In the genomic region with DNA sequence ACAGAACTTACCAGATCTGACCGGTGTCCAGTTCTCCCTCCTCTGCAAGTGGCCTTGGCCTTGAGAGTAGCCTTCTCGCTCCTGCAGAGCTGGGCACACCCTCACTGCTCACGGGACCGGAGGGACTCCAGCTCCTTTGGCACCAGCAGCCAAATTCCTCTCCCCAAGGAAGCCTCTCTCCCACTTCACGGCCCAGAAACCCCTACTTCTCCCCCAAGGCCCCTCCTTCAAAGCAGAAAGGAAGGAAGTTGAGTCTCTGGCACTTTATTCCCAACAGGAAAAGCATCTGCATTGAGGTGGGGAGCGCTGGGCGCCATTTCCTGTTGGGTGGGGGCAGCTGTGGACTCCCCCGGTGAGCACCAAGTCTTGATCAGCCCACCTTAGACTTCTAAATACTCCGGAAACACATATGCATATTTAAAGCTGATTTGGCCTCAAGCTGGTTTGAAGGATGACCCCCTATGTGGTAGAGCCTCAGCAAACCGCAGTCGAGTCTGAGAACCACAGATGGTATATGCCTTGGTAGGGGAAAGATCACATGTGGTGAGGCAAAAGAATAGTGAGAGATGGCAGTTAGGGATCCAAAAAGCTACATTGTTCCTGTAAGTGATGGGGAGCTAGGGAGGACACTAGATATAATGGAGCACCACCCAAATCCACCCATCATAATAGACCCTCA, we compare ENCODE assay signal across 8 mouse cellular contexts. TPM values are rescaled to one million over a fixed set of nuclear protein-coding genes. Genes with fewer than 3 reads are reported as not detected.
DNase-seq lines count a peak whose midpoint lies in the region; ATAC-seq and TF ChIP-seq lines count a peak whose summit lies in the region.

Exoc3l (minus strand) TSS at position 207 of the 679 bp plus-strand sequence.

- peaks cover 55% of the 10 kb centered on the region for H3K4me1 ChIP-seq in erythroblast, embryonic 14.5 days (ENCODE audit: control insufficient read depth)
- H3K4me1 ChIP-seq in heart, embryonic 15.5 days (replicated peaks): peaks cover 23% of the 10 kb centered on the region
- H3K4me1 ChIP-seq in limb, embryonic 14.5 days (ENCODE audit: control insufficient read depth, insufficient read depth, low read length): peaks cover 15% of the 10 kb centered on the region
- peaks cover 24% of the 10 kb centered on the region for H3K4me1 ChIP-seq in neural tube, embryonic 13.5 days (replicated peaks)

- peak within 1 kb of the TSS; percentile 83 for H3K27ac ChIP-seq in heart, embryonic 15.5 days
- H3K27ac ChIP-seq in limb, embryonic 14.5 days (replicated peaks; ENCODE audit: low read depth, low read length): no peak within 1 kb of the TSS
- peak within 1 kb of the TSS; percentile 65 for H3K27ac ChIP-seq in neural tube, embryonic 13.5 days (replicated peaks)

- WGBS in heart, embryonic 15.5 days: 41% methylated on average over 11 of the region's 11 CpGs
- 61% methylated on average over 11 of the region's 11 CpGs for WGBS in limb, embryonic 14.5 days
- WGBS in neural tube, embryonic 13.5 days: 67% methylated on average over 11 of the region's 11 CpGs

- H3K4me3 ChIP-seq in erythroblast, embryonic 14.5 days (replicated peaks): peak within 1 kb of the TSS; percentile 67
- peak within 1 kb of the TSS; percentile 99 for H3K4me3 ChIP-seq in heart, embryonic 15.5 days
- peak within 1 kb of the TSS; percentile 91 for H3K4me3 ChIP-seq in limb, embryonic 14.5 days (replicated peaks; ENCODE audit: low read length)
- H3K4me3 ChIP-seq in neural tube, embryonic 13.5 days: peak within 1 kb of the TSS; percentile 98

- peak within 1 kb of the TSS; percentile 86 for H3K4me2 ChIP-seq in heart, embryonic 15.5 days
- H3K4me2 ChIP-seq in limb, embryonic 14.5 days (replicated peaks; ENCODE audit: low read depth, low read length, severe bottlenecking): peak within 1 kb of the TSS; percentile 91
- peak within 1 kb of the TSS; percentile 99 for H3K4me2 ChIP-seq in neural tube, embryonic 13.5 days

- ATAC-seq in erythroblast, adult 5-6 weeks (replicated peaks; ENCODE audit: low FRiP score, poor library complexity, severe bottlenecking): no peak
- no peak for ATAC-seq in heart, embryonic 15.5 days (replicated peaks; ENCODE audit: insufficient number of reproducible peaks, insufficient read depth, low FRiP score, low read depth)
- ATAC-seq in limb, embryonic 14.5 days (ENCODE audit: low FRiP score, low read depth): no peak
- no peak for ATAC-seq in neural tube, embryonic 13.5 days (ENCODE audit: low read depth)

- peaks cover 5% of the 10 kb centered on the region for H3K27me3 ChIP-seq in erythroblast, embryonic 14.5 days (ENCODE audit: control insufficient read depth)
- H3K27me3 ChIP-seq in heart, embryonic 15.5 days: no peaks in the 10 kb centered on the region
- H3K27me3 ChIP-seq in limb, embryonic 14.5 days (ENCODE audit: control insufficient read depth, insufficient read depth, low read length): no peaks in the 10 kb centered on the region
- H3K27me3 ChIP-seq in neural tube, embryonic 13.5 days: peaks cover 7% of the 10 kb centered on the region

- no peak for TF ChIP-seq POLR2A in limb, embryonic 14.5 days (IDR thresholded peaks at IDR 0.05; ENCODE audit: borderline replicate concordance, extremely low read depth, insufficient read depth, insufficient read length)

- no peaks in the 10 kb centered on the region for H3K9me3 ChIP-seq in erythroblast, embryonic 14.5 days (ENCODE audit: control insufficient read depth, low read length)
- H3K9me3 ChIP-seq in heart, embryonic 15.5 days (replicated peaks): no peaks in the 10 kb centered on the region
- no peaks in the 10 kb centered on the region for H3K9me3 ChIP-seq in limb, embryonic 14.5 days (ENCODE audit: control insufficient read depth, low read length)
- H3K9me3 ChIP-seq in neural tube, embryonic 13.5 days: no peaks in the 10 kb centered on the region

- H3K36me3 ChIP-seq in erythroblast, embryonic 14.5 days (ENCODE audit: control insufficient read depth): peaks cover 41% of the 10 kb centered on the region
- H3K36me3 ChIP-seq in heart, embryonic 15.5 days: peaks cover 14% of the 10 kb centered on the region
- H3K36me3 ChIP-seq in limb, embryonic 14.5 days (ENCODE audit: control insufficient read depth, insufficient read depth, low read length): peaks cover 21% of the 10 kb centered on the region
- peaks cover 17% of the 10 kb centered on the region for H3K36me3 ChIP-seq in neural tube, embryonic 13.5 days

- DNase-seq in adrenal gland, adult 8-10 months: peak; percentile 77
- no peak for DNase-seq in limb, embryonic 14.5 days (ENCODE audit: low spot score)
- no peak for DNase-seq in frontal cortex, postnatal 36 days (ENCODE audit: low spot score in 2 of 2)
- DNase-seq in left cerebral cortex, adult 8-10 months (ENCODE audit: low spot score in 2 of 2): no peak

- peak within 1 kb of the TSS; percentile 97 for H3K9ac ChIP-seq in heart, embryonic 15.5 days
- H3K9ac ChIP-seq in limb, embryonic 14.5 days (ENCODE audit: low read depth, low read length, severe bottlenecking): 0 out of 2 replicates have a peak within 1 kb of the TSS, but pooled peaks have one; percentile 83
- H3K9ac ChIP-seq in neural tube, embryonic 13.5 days: 0 out of 2 replicates have a peak within 1 kb of the TSS, but pooled peaks have one; percentile 22

RNA-seq across cellular contexts. Expression of gene Exoc3l, which starts in this region (rescaled TPM):
- polyA plus RNA-seq in erythroblast, embryonic 14.5 days (2012): 1.6 and 1.7 TPM in 2 replicates
- total RNA-seq in erythroblast, adult 5-6 weeks (2015; ENCODE audit: low replicate concordance): 0.38 and 5.9 TPM in 2 replicates
- total RNA-seq in erythroblast, adult 5-6 weeks (2017; ENCODE audit: low replicate concordance): 15.0 and 26.8 TPM in 2 replicates
- total RNA-seq in adrenal gland, adult 8-10 months (2022): 10 to 100 TPM; 20.0 to 57.6 (median 36.8) TPM
- 12.3 and 14.2 TPM in 2 replicates for polyA plus RNA-seq in heart, embryonic 15.5 days (2015; fragmentation: Nextera tagmentation; extraction: Ambion mirVana)
- polyA plus RNA-seq in limb, embryonic 14.5 days (2012; rRNA removed): 14.4 and 16.3 TPM in 2 replicates
- 7.4 and 9.8 TPM in 2 replicates for polyA plus RNA-seq in limb, embryonic 14.5 days (2014; fragmentation: Nextera tagmentation; extraction: Ambion mirVana)
- 12.8 and 14.3 TPM in 2 replicates for polyA plus RNA-seq in neural tube, embryonic 13.5 days (2015; fragmentation: Nextera tagmentation; extraction: Ambion mirVana)
- total RNA-seq in left cerebral cortex, adult 8-10 months (2022): 1 to 10 TPM; 1.4 to 2.2 (median 1.8) TPM

Comparison
In these comparisons a context has a peak if more than half of its experiments do, and no peak if none do; other contexts are left out.
1. H3K9ac ChIP-seq: peak in every context shown above with its lines; median percentile 97 in heart, embryonic 15.5 days; 83 in limb, embryonic 14.5 days; 22 in neural tube, embryonic 13.5 days.